Mouse (Mus musculus) CD8-positive naive resting alpha-beta T cell, adult 57 days (primary cell): ENCODE results near the gene Parp8. TPM values are rescaled to one million over a fixed set of nuclear protein-coding genes. Genes with fewer than 3 reads are reported as not detected.

Experiments
- total RNA-seq: library from RNA; stranded (reverse); gene quantifications from one replicate; pipeline ENCODE4 v1.2.4, GENCODE M21; 2023

The Parp8 gene
- 53.3 TPM for total RNA-seq

DNA sequence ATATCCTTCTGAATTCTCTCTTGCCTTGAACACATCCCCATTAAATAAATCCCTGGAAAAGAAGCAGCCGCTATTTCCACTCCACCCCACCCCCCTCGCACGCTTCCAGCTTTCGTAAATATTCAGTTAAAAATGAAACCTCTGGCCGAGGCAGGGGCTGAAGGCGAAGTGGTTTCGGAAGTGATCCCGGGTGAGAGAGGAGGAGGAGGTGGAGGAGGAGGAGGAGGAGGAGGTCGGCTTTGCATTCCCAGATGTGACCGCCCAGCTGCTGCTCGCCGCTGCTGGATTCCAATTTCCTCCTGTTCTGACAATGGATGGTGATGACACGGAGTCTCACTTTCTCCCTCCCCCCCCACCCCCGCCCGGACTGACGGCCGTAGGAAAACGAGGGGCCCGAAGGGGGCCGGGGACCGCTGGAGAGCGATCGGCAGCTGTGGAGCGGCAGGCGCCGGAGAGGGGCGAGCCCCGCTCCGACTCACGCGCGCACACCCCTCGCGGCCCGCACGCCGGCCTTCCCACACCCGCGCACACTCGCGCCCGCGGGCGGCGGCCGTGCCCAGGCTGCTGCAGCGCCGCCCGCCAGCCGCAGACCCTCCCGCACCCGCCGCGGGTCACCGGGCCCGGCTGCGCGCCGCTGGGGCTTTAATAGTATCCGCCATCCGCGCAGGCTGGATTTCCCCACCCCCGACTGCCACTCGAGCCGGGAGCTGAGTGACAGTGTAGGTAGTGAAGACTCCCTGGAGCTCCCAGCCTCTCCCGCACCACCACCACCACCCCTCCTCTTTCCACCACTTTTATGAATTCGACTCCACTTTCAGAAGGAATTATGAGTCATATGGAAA is at the start of gene Parp8:
Gene Parp8 (minus strand): TSS at position 312 of the 842 bp plus-strand sequence.

Other genes with a start within 250 kb of the Parp8 start
- gene Emb, start 183.0 kb upstream of the Parp8 start, total RNA-seq: 486 TPM
- gene Gm17509, start 195.5 kb upstream of the Parp8 start, total RNA-seq: 2.1 TPM